Mouse (Mus musculus) hindbrain, embryonic 11.5 days (tissue): Measurements from ENCODE around the gene Cilp. TPM values are rescaled to one million over a fixed set of nuclear protein-coding genes. Genes with fewer than 3 reads are reported as not detected.
A peak's percentile ranks its signal among the peaks of the same experiment; 100 is the strongest.

Source experiments
- ATAC-seq: fragments of 200-750 bp; cut with Nextera tagmentation; 2 replicates; pipeline ENCODE4 v1.8.0; 2017; ENCODE audit warnings: mild to moderate bottlenecking, moderate TSS enrichment, moderate library complexity; ENCODE audit not compliant: low FRiP score
- DNase-seq: peaks from one replicate; pipeline ENCODE4 v3.0.0-alpha.2; 2015; ENCODE audit warnings: low spot score
- H3K27ac ChIP-seq: fragments of 300-500 bp; sonication (generic); 2 replicates; pipeline ENCODE4 v1.5.1; 2014; ENCODE audit warnings: mild to moderate bottlenecking, low read depth, low read length
- H3K27me3 ChIP-seq: fragments of 300-500 bp; sonication (generic); 2 replicates; pipeline ENCODE4 v1.6.1; 2014; ENCODE audit warnings: mild to moderate bottlenecking, low read length, moderate library complexity, mixed read lengths; ENCODE audit not compliant: control insufficient read depth, insufficient read depth
- H3K36me3 ChIP-seq: fragments of 300-500 bp; sonication (generic); 2 replicates; pipeline ENCODE4 v1.6.1; 2014; ENCODE audit warnings: mild to moderate bottlenecking, low read length, moderate library complexity, mixed read lengths; ENCODE audit not compliant: control insufficient read depth, insufficient read depth
- H3K4me1 ChIP-seq: fragments of 300-500 bp; sonication (generic); replicated peaks from 2 replicates; pipeline ENCODE4 v1.6.1; 2014; ENCODE audit warnings: low read length, mixed read lengths; ENCODE audit not compliant: control insufficient read depth, insufficient read depth
- H3K4me2 ChIP-seq: fragments of 300-500 bp; sonication (generic); replicated peaks from 2 replicates; pipeline ENCODE4 v1.6.1; 2014; ENCODE audit warnings: mild to moderate bottlenecking, low read depth, low read length
- H3K4me3 ChIP-seq: fragments of 300-500 bp; sonication (generic); 2 replicates; pipeline ENCODE4 v1.5.1; 2014; ENCODE audit warnings: low read depth, low read length
- H3K9ac ChIP-seq: fragments of 300-500 bp; sonication (generic); 2 replicates; pipeline ENCODE4 v1.6.1; 2014; ENCODE audit warnings: low read depth, low read length
- H3K9me3 ChIP-seq: fragments of 300-500 bp; sonication (generic); 2 replicates; pipeline ENCODE4 v1.6.1; 2016; ENCODE audit warnings: low read length; ENCODE audit not compliant: control insufficient read depth
- whole genome bisulfite sequencing: fragments of 180-500 bp; shearing (Covaris S2); extraction: QIAGEN DNeasy Blood & Tissue Kit; methylation state at CpG from one replicate; pipeline ENCODE4 v1.1.7; 2014; 5-methylcytosine and 5-hydroxymethylcytosine counted together
- polyA plus RNA-seq: library from polyadenylated mRNA; unstranded; fragments of >200 nt; fragmentation: Nextera tagmentation; extraction: Ambion mirVana; gene quantifications from 2 replicates; pipeline ENCODE4 v1.2.1, GENCODE M21; 2014

Cilp gene
- polyA plus RNA-seq, 1 experiment from 2014 or later, result 0.31 TPM

- DNase-seq (no peak), ATAC-seq (no peak)
- Histone ChIP-seq H3K36me3 (no peaks in the 10 kb centered on the region), H3K27ac (no peak overlapping the region), H3K27me3 (no peaks in the 10 kb centered on the region), H3K4me2 (peak overlapping the region; percentile 74), H3K4me3 (peak overlapping the region; percentile 87), H3K9me3 (no peaks in the 10 kb centered on the region), H3K9ac (peak overlapping the region; percentile 88), H3K4me1 (no peaks in the 10 kb centered on the region)
- WGBS, result 3% methylated on average over 28 of the region's 28 CpGs
Measured at GRCm38 (mm10) chr9:65294716-65295378, 29.9 kb downstream of the Cilp start.

- H3K4me2 ChIP-seq, result no peak overlapping the region
- H3K9ac ChIP-seq, result no peak overlapping the region
- DNase-seq (no peak), ATAC-seq (no peak)
- H3K36me3 ChIP-seq, result no peaks in the 10 kb centered on the region
- WGBS, result 97% methylated on average over 2 of the region's 2 CpGs
- H3K9me3 ChIP-seq, result no peaks in the 10 kb centered on the region
- no peak overlapping the region for H3K4me3 ChIP-seq
- H3K27ac ChIP-seq, result no peak overlapping the region
- H3K4me1 ChIP-seq, result no peaks in the 10 kb centered on the region
- no peaks in the 10 kb centered on the region for H3K27me3 ChIP-seq
Measured at GRCm38 (mm10) chr9:65297056-65297455, 32.1 kb downstream of the Cilp start.

GRCm38 (mm10) chr9:65298761-65299160 is 33.8 kb downstream of the Cilp start:
- Histone ChIP-seq H3K27ac (no peak overlapping the region), H3K4me3 (no peak overlapping the region), H3K36me3 (0 out of 2 replicates have a peak, but pooled peaks cover 2% of the 10 kb centered on the region), H3K4me1 (no peaks in the 10 kb centered on the region), H3K9ac (no peak overlapping the region), H3K4me2 (no peak overlapping the region), H3K27me3 (no peaks in the 10 kb centered on the region), H3K9me3 (no peaks in the 10 kb centered on the region)
- WGBS, result 95% methylated on average over 3 of the region's 3 CpGs
- no peak for ATAC-seq
- DNase-seq, result no peak

DNA sequence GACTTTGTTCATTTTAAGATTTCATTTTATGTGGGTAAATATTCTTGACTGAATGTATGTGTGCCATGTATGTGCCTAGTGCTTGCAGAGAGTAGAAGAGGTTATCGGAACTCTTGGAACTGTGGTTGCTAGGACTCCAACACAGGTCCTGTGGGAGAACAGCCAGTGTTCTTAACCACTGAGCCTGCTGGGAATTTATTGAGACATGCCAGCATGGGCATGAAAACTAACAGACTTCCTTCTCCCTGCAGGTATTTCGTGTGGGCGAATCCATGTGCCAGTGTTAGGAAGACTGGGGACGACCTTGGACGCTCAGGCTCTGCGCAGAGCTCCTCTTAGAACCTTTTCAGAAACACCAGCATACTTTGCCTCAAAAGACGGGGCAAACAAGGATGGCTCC is 34.7 kb downstream of the Cilp start:
- ATAC-seq, result no peak
- DNase-seq, result no peak
- Histone ChIP-seq H3K9ac (no peak overlapping the region), H3K4me1 (no peaks in the 10 kb centered on the region), H3K9me3 (no peaks in the 10 kb centered on the region), H3K27me3 (no peaks in the 10 kb centered on the region), H3K4me3 (no peak overlapping the region), H3K4me2 (no peak overlapping the region), H3K27ac (no peak overlapping the region), H3K36me3 (0 out of 2 replicates have a peak, but pooled peaks cover 2% of the 10 kb centered on the region)
- 97% methylated on average over 7 of the region's 7 CpGs for WGBS

DNA sequence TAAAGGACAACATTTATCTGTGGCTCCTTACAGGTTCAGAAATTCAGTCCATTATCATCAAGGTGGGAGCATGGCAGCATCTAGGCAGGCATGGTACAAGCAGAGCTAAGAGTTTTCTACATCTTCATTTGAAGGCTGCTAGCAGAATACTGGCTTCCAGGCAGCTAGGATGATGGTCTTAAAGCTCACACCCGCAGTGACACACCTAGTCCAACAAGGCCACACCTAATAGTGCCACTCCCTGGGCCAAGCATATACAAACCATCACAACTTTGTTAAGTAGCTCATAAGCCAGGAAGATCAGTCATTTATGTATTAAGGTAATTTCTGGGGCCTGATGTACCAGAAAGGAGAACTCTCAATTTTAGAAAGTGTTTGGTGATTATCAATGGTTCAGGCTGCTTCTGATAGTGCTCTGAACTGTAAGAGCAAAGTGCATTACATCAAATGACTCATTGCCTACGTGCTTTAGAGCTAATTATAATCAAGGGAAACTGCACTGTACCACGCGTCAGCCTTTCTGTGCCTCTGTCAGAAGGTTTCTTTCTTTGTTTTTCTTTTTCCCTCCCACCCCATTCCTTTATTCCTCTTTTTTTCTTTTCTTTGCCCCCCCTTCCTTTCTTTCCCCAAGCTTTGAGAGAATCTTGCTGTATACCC is 37.5 kb downstream of the Cilp start:
- ATAC-seq, result no peak
- H3K36me3 ChIP-seq, result 0 out of 2 replicates have a peak, but pooled peaks cover 2% of the 10 kb centered on the region
- 96% methylated on average over 4 of the region's 4 CpGs for WGBS

DNA sequence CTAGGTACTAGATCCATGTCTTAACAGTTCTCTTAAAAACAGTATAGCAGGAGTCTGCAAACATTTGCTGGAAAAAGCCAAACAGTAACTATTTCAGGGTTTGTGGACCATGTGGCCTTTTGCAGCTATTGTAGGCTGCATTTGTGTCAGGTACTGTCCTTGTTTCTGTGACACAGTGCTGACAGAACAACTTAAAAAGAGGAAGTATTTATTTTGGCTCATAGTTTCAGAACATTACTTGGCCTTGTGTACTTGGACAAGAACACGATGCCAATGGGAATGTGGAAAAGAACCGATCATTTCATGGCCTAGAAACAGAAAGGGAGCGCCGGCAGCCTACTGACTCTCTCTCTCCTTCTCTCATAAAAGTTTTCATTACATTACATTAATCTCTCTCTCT is 38.6 kb downstream of the Cilp start:
- ATAC-seq, result no peak
- Histone ChIP-seq H3K27me3 (no peaks in the 10 kb centered on the region), H3K36me3 (0 out of 2 replicates have a peak, but pooled peaks cover 2% of the 10 kb centered on the region)

More for the DNA sequence above, 37.5 kb downstream of the Cilp start:
- Histone ChIP-seq H3K4me3 (no peak overlapping the region), H3K4me1 (no peaks in the 10 kb centered on the region), H3K27ac (no peak overlapping the region), H3K9ac (no peak overlapping the region), H3K9me3 (no peaks in the 10 kb centered on the region), H3K4me2 (no peak overlapping the region), H3K27me3 (no peaks in the 10 kb centered on the region)
- no peak for DNase-seq

GRCm38 (mm10) chr9:65304300-65304699 is 39.3 kb downstream of the Cilp start:
- Histone ChIP-seq H3K4me2 (no peak overlapping the region), H3K36me3 (0 out of 2 replicates have a peak, but pooled peaks cover 2% of the 10 kb centered on the region), H3K4me1 (no peaks in the 10 kb centered on the region), H3K9ac (no peak overlapping the region), H3K27ac (no peak overlapping the region), H3K9me3 (no peaks in the 10 kb centered on the region), H3K27me3 (no peaks in the 10 kb centered on the region), H3K4me3 (no peak overlapping the region)
- ATAC-seq (no peak), DNase-seq (no peak)
- WGBS, result 89% methylated on average over 4 of the region's 4 CpGs

More for the DNA sequence above, 38.6 kb downstream of the Cilp start:
- H3K4me1 ChIP-seq, result no peaks in the 10 kb centered on the region
- H3K9ac ChIP-seq, result no peak overlapping the region
- DNase-seq, result no peak
- H3K4me3 ChIP-seq, result no peak overlapping the region
- no peak overlapping the region for H3K27ac ChIP-seq
- WGBS, result 98% methylated on average over 4 of the region's 4 CpGs
- H3K4me2 ChIP-seq, result no peak overlapping the region
- H3K9me3 ChIP-seq, result no peaks in the 10 kb centered on the region

DNA sequence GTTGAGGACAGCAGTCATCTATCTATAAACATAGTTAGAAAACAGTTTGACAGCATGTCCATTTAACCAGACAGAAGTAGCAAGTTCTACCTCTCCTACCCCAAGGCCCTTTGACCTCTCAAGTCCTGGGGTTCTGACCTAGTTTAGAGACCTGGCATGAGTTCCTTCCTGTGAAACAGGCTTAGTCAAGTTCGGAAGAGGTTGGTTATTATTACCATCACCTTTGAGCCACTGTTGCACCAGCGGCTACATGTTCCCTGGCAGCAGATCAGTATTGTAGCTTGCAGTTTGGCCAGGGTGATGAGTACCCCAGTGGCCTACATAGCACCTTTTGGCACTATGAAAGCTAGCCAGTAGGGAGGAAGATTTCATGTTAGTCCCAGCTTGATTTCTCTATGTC is 41.7 kb downstream of the Cilp start:
- Histone ChIP-seq H3K4me2 (no peak overlapping the region), H3K9ac (no peak overlapping the region), H3K27ac (no peak overlapping the region), H3K4me3 (no peak overlapping the region), H3K9me3 (no peaks in the 10 kb centered on the region), H3K36me3 (peaks cover 6% of the 10 kb centered on the region; the same call in 1 of the 2 replicates), H3K27me3 (no peaks in the 10 kb centered on the region), H3K4me1 (no peaks in the 10 kb centered on the region)
- ATAC-seq (no peak), DNase-seq (no peak)
- WGBS, result 95% methylated on average over 2 of the region's 2 CpGs

GRCm38 (mm10) chr9:65308011-65308410 is 43.0 kb downstream of the Cilp start:
- DNase-seq, result no peak
- no peak overlapping the region for H3K4me3 ChIP-seq
- ATAC-seq, result no peak
- H3K36me3 ChIP-seq, result peaks cover 10% of the 10 kb centered on the region
- no peaks in the 10 kb centered on the region for H3K4me1 ChIP-seq
- no peak overlapping the region for H3K27ac ChIP-seq
- no peak overlapping the region for H3K4me2 ChIP-seq
- H3K9me3 ChIP-seq, result no peaks in the 10 kb centered on the region
- no peak overlapping the region for H3K9ac ChIP-seq
- WGBS, result 86% methylated on average over 1 of the region's 1 CpGs
- H3K27me3 ChIP-seq, result no peaks in the 10 kb centered on the region
